Comparison of ENCODE assay signal across 23 mouse cellular contexts in the genomic region with DNA sequence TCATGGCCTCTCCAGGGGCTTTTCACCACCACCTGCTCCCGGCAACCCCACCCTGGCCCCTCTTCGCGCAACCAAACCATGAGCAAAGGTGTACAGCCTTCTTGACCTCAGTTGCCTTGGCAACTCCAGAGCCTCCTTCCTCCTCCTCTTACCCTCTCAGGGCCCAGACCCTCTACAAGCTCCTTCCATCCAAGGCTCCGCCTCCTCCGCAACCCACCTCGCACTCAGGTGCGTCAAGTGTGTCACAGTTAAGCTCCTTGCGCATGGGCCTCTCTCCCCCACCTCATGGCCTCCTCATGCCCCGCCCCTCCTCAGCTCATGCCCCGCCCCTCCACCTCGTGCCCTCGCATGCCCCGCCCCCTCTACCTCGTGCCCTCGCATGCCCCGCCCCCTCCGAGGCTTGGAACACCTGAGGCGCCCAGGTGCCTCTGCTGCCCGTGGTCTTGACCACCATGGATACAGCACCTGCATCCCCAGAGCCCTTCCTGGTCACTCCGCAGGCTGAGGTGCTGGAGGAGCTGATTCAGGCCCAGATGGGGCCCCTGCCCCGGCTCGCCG. TPM values are rescaled to one million over a fixed set of nuclear protein-coding genes. Genes with fewer than 3 reads are reported as not detected.
DNase-seq lines count a peak whose midpoint lies in the region; ATAC-seq and TF ChIP-seq lines count a peak whose summit lies in the region.
"Had no signal": no experiment of that assay in that cellular context is flagged by ENCODE, and none has a peak within 500 bp of the region (broad histone marks: within the 10 kb centered on the region; RNA-seq: fewer than 3 reads in every experiment).

No protein-coding gene starts in this region.

- 77% methylated on average over 23 of the region's 23 CpGs for WGBS in intestine, postnatal 0 days
- WGBS in intestine, embryonic 16.5 days = 80% methylated on average over 23 of the region's 23 CpGs

- H3K4me1 ChIP-seq in intestine, postnatal 0 days (replicated peaks; ENCODE audit: control insufficient read depth, insufficient read depth, low read length) = no peaks in the 10 kb centered on the region
- H3K4me1 ChIP-seq in intestine, embryonic 16.5 days (ENCODE audit: control insufficient read depth, insufficient read depth, low read length) = no peaks in the 10 kb centered on the region
- H3K4me1 ChIP-seq in E14TG2a.4 (replicated peaks; ENCODE audit: low read depth, low read length) = no peaks in the 10 kb centered on the region
- H3K4me1 ChIP-seq: embryonic facial prominence, embryonic 12.5 days; forebrain, embryonic 12.5 days; heart, embryonic 15.5 days; hindbrain, embryonic 13.5 days had no signal

- peak; percentile 58 for DNase-seq in ZHBTc4 (ENCODE audit: low read depth, low spot score)
- DNase-seq in testis, postnatal 10 days (ENCODE audit: low spot score) = peak; percentile 70
- DNase-seq in left cerebral cortex, adult 11 months (ENCODE audit: low spot score) = no peak
- DNase-seq: adrenal gland, postnatal 10 days; cerebellum, adult 11 months; cerebellum, adult 8-10 months; cerebellum, postnatal 14 days; embryo, embryonic 11 days; gastrocnemius, adult 2 months; gastrocnemius, postnatal 25 days; heart, adult 11 months; heart, postnatal 14 days had no signal

- no peak overlapping the region for H3K9ac ChIP-seq in intestine, postnatal 0 days (ENCODE audit: low read depth, low read length)
- H3K9ac ChIP-seq in intestine, embryonic 16.5 days (ENCODE audit: low read depth, low read length) = no peak overlapping the region
- H3K9ac ChIP-seq: embryonic facial prominence, embryonic 12.5 days; forebrain, embryonic 12.5 days; heart, embryonic 15.5 days; hindbrain, embryonic 13.5 days had no signal

- no peak overlapping the region for H3K4me2 ChIP-seq in intestine, postnatal 0 days (replicated peaks; ENCODE audit: low read depth)
- H3K4me2 ChIP-seq in intestine, embryonic 16.5 days (ENCODE audit: low read depth, low read length) = no peak overlapping the region
- H3K4me2 ChIP-seq: embryonic facial prominence, embryonic 12.5 days; forebrain, embryonic 12.5 days; heart, embryonic 15.5 days; hindbrain, embryonic 13.5 days had no signal

- no peak overlapping the region for H3K4me3 ChIP-seq in intestine, postnatal 0 days (ENCODE audit: low read depth, low read length)
- no peak overlapping the region for H3K4me3 ChIP-seq in intestine, embryonic 16.5 days (ENCODE audit: low read length)
- H3K4me3 ChIP-seq in E14TG2a.4 (replicated peaks; ENCODE audit: low read length) = 0 out of 2 replicates have a peak overlapping the region, but pooled peaks have one; percentile 32
- H3K4me3 ChIP-seq: embryonic facial prominence, embryonic 12.5 days; forebrain, embryonic 12.5 days; gastrocnemius, adult 2 months; heart, embryonic 10.5 days; heart, embryonic 15.5 days; hindbrain, embryonic 13.5 days had no signal

- no peak for TF ChIP-seq CTCF in intestine, postnatal 0 days (IDR thresholded peaks at IDR 0.05; ENCODE audit: low read depth)
- TF ChIP-seq CTCF in E14TG2a.4 (conservative IDR thresholded peaks at IDR 0.05; ENCODE audit: low read length) = no peak

- H3K27me3 ChIP-seq in intestine, postnatal 0 days (replicated peaks; ENCODE audit: control insufficient read depth, insufficient read depth, low read length) = no peaks in the 10 kb centered on the region
- no peaks in the 10 kb centered on the region for H3K27me3 ChIP-seq in intestine, embryonic 16.5 days (replicated peaks; ENCODE audit: control insufficient read depth, insufficient read depth, low read length)
- H3K27me3 ChIP-seq in E14TG2a.4 (ENCODE audit: insufficient read depth, low read length) = peaks cover 73% of the 10 kb centered on the region
- H3K27me3 ChIP-seq: embryonic facial prominence, embryonic 12.5 days; forebrain, embryonic 12.5 days; hindbrain, embryonic 13.5 days had no signal

- H3K9me3 ChIP-seq in intestine, postnatal 0 days (ENCODE audit: control insufficient read depth) = no peaks in the 10 kb centered on the region
- no peaks in the 10 kb centered on the region for H3K9me3 ChIP-seq in intestine, embryonic 16.5 days (ENCODE audit: control insufficient read depth, low read length)
- H3K9me3 ChIP-seq in E14TG2a.4 (ENCODE audit: low read length) = no peaks in the 10 kb centered on the region; the same call in 1 of the 2 replicates
- H3K9me3 ChIP-seq: embryonic facial prominence, embryonic 12.5 days; forebrain, embryonic 12.5 days; heart, embryonic 10.5 days; heart, embryonic 15.5 days; hindbrain, embryonic 13.5 days had no signal

- H3K36me3 ChIP-seq in intestine, postnatal 0 days (ENCODE audit: control insufficient read depth, insufficient read depth) = no peaks in the 10 kb centered on the region
- no peaks in the 10 kb centered on the region for H3K36me3 ChIP-seq in intestine, embryonic 16.5 days (ENCODE audit: control insufficient read depth, insufficient read depth, low read length)
- no peaks in the 10 kb centered on the region for H3K36me3 ChIP-seq in E14TG2a.4 (ENCODE audit: insufficient read depth, low read length)
- H3K36me3 ChIP-seq: embryonic facial prominence, embryonic 12.5 days; forebrain, embryonic 12.5 days; heart, embryonic 10.5 days; heart, embryonic 15.5 days; hindbrain, embryonic 13.5 days had no signal

- H3K27ac ChIP-seq in intestine, postnatal 0 days (ENCODE audit: low read depth, low read length) = no peak overlapping the region
- no peak overlapping the region for H3K27ac ChIP-seq in intestine, embryonic 16.5 days (ENCODE audit: low read length)
- H3K27ac ChIP-seq: embryonic facial prominence, embryonic 12.5 days; forebrain, embryonic 12.5 days; gastrocnemius, adult 2 months; heart, embryonic 15.5 days; hindbrain, embryonic 13.5 days; hindbrain, postnatal 0 days had no signal

- ATAC-seq in intestine, postnatal 0 days = 0 out of 2 replicates have a peak, but pooled peaks have one; percentile 10
- no peak for ATAC-seq in intestine, embryonic 16.5 days
- no peak for ATAC-seq in frontal cortex, adult (ENCODE audit: low TSS enrichment)
- ATAC-seq: forebrain, embryonic 16.5 days; hindbrain, postnatal 0 days had no signal

RNA-seq across cellular contexts. Expression of a gene that starts 0.9 kb away (rescaled TPM):
- polyA plus RNA-seq in intestine, postnatal 0 days (2015; fragmentation: Nextera tagmentation; extraction: Ambion mirVana) = not detected in 2 replicates
- polyA plus RNA-seq in intestine, embryonic 16.5 days (2015; fragmentation: Nextera tagmentation; extraction: Ambion mirVana) = not detected in 2 replicates
- polyA plus RNA-seq: embryonic facial prominence, embryonic 12.5 days; forebrain, embryonic 12.5 days; forebrain, embryonic 16.5 days; heart, embryonic 10.5 days; heart, embryonic 15.5 days; hindbrain, embryonic 13.5 days; hindbrain, postnatal 0 days had no signal

RNA-seq across cellular contexts. Expression of a gene that starts 11.6 kb away (rescaled TPM):
- 2.0 and 2.1 TPM in 2 replicates for polyA plus RNA-seq in intestine, postnatal 0 days (2015; fragmentation: Nextera tagmentation; extraction: Ambion mirVana)
- 5.5 and 8.0 TPM in 2 replicates for polyA plus RNA-seq in intestine, embryonic 16.5 days (2015; fragmentation: Nextera tagmentation; extraction: Ambion mirVana)

RNA-seq across cellular contexts. Expression of a gene that starts 55.4 kb away (rescaled TPM):
- 37.1 and 39.9 TPM in 2 replicates for polyA plus RNA-seq in intestine, postnatal 0 days (2015; fragmentation: Nextera tagmentation; extraction: Ambion mirVana)
- 34.2 and 41.1 TPM in 2 replicates for polyA plus RNA-seq in intestine, embryonic 16.5 days (2015; fragmentation: Nextera tagmentation; extraction: Ambion mirVana)
